Mouse (Mus musculus) T-helper 17 cell (primary cell): ENCODE measurements at regions not wholly inside any gene's neighbourhood (a gene's known extent, or its start where the extent isn't known, plus 50 kb on each side); places are given as distances from the start of the nearest gene placed in this dataset.

Experiments used
- in situ Hi-C, 2 experiments: fragments of 300-600 bp; cut with MboI, MseI; formaldehyde crosslinking; loops; 1 replicate in 1 of 2; 2 replicates in 1 of 2; pipeline ENCODE4 v1.15.1; 2025; ENCODE audit warnings: high pct_unique_total_duplicates in 2 of 2

DNA sequence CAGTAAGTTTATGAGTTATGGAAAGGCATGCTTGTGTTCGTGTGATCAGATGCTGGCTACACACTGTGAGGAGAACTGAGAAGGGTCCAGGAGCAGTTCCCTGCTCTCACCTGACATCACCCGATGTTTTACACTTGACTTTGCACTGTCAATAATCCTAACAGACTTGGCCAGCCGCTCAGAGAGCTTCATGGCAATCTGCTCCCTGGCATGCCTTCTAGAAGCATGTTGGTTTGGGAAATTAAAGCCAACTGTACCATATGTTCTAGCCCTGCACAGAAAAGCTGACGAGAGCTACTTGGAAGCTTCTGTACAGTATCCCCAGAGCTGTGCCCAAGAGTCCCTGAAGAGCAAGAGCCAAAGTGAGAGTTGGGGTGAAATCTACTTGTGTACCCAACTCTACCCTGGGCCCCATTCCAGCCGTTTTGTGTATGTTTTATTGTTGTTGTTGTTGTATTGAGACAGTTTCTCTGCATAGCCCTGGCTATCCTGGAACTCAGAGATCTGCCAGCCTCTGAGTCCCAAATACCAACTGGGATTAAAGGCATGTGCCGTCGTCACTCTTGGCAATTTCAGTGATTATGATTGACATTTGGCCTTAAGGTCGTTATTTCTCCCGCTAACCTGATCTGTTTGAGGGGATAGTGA, 56.5 kb upstream of the Cnksr3 start:
- in situ Hi-C loops = no loop called here

DNA sequence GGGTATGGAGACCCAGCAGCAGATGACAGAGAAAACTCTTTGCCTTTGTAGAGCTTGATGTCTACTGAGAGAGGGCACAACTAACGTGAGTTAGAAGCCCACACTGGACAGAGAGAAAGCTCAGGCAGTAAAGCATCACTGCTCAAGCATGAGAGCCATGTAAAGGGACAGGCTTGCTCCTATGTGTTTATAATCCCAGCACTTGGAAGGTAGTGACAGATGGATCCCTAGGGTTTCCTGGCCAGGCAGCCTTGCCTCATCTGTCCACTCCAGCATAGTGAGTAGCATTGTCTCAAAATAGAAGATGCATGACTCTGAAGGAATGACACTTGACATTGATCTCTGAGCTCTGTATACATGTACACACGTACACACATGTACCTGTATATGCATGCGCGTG, 55.9 kb upstream of the Cnksr3 start:
- in situ Hi-C loops = no loop called here

DNA sequence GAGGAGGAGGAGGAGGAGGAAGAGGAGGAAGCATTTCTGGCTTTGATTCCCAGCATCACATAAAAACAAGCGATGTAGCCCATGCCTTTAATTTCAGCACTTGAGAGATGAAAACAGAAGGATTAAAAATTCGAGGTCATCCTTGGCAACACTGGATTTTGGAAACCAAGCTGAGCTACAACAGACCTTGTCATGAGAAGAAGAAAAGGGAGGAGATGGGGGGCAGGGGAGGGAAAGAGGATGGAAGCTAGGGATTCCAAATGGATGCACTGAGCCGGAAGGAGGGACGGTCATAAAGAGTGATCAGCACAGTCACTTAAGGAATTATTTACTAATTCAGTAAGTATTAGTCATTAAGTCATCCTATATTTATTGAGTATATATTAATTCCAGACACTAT, 55.1 kb upstream of the Cnksr3 start:
- in situ Hi-C loops = no loop called here

DNA sequence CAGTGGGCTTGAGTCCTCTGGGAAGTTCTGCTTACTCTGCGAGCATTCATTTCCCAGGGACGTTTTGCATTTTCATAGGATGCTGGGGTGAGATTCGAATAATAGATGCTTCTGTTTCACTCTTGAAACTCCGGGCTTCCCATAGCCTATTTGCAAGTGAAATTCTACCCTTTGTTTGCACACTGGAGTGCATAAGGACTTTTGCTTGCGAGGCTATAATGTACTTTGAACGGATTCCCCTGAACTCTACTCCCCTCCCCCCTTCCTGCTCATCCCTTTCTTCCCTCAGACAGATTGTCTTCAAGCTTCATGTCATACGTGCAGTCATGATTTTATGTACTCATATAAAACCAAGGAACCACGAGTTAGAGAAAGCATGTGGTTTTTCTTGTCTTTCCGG, 53.4 kb upstream of the Cnksr3 start:
- in situ Hi-C loops = no loop called here

DNA sequence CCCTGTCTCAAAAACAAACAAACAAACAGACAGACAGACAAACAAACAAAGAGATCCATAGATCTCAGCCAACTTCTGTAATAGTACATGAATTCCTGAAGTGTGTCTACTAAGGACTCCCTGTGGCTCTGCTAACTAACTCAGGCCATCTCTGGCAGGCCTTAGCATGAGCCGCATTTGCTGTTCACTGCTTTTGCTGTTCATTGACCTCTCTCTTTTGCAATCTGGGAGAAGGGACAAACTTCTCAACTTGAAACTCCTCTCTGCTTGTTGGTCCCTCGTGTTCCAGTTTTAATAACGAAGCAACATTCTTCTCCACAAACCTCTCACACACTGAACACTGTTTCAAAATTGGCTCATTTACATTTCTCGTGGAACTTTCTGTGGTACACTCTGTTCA, 52.7 kb upstream of the Cnksr3 start:
- in situ Hi-C loops = no loop called here
